Mouse (Mus musculus) activated CD4-positive, CD25-positive, alpha-beta regulatory T cell, adult 4 months (primary cell): ENCODE measurements around the gene Slc30a5. TPM values are rescaled to one million over a fixed set of nuclear protein-coding genes. Genes with fewer than 3 reads are reported as not detected.

Source experiments
- ATAC-seq: one replicate; pipeline ENCODE4 v1.8.0; 2017
- polyA plus RNA-seq, 2 experiments: library from polyadenylated mRNA; unstranded; fragments of 100-300 nt; shearing (Covaris generic); gene quantifications; one replicate each; pipeline ENCODE4 v1.2.1; 2017

Gene Slc30a5
- polyA plus RNA-seq, 2 experiments from 2014 or later = 11.2 to 13.8 TPM

- ATAC-seq = no peak
Measured at GRCm38 (mm10) chr13:100753011-100753410, 80.2 kb downstream of the Slc30a5 start.

Other genes starting within 250 kb of the Slc30a5 start
- gene Marveld2, start 216.5 kb downstream of the Slc30a5 start, polyA plus RNA-seq = 1 to 10 TPM; 5.1 to 5.5 TPM
- 100 to 1,000 TPM; 135 to 140 TPM for gene Ak6, start 182.4 kb downstream of the Slc30a5 start, polyA plus RNA-seq
- 10 to 100 TPM; 20.9 to 26.3 TPM for gene Rad17, start 182.4 kb downstream of the Slc30a5 start, polyA plus RNA-seq
- gene Taf9, start 181.8 kb downstream of the Slc30a5 start, polyA plus RNA-seq = 10 to 100 TPM in 1 of 2 experiments, 1 to 10 TPM in 1; 4.1 to 18.8 TPM
- 10 to 100 TPM; 23.3 to 25.2 TPM for gene Ccdc125, start 163.7 kb downstream of the Slc30a5 start, polyA plus RNA-seq
- gene Cdk7, start 102.5 kb downstream of the Slc30a5 start, polyA plus RNA-seq = 10 to 100 TPM; 68.3 to 77.4 TPM
- gene Mrps36, start 88.8 kb downstream of the Slc30a5 start, polyA plus RNA-seq = 100 to 1,000 TPM; 108 to 119 TPM
- 1 to 10 TPM; 6.0 to 6.9 TPM for gene Cenph, start 57.5 kb downstream of the Slc30a5 start, polyA plus RNA-seq
- gene Ccnb1, start 46.9 kb downstream of the Slc30a5 start, polyA plus RNA-seq = 10 to 100 TPM; 51.2 to 57.0 TPM